ENCODE assay signal across 14 mouse cellular contexts in the genomic region with DNA sequence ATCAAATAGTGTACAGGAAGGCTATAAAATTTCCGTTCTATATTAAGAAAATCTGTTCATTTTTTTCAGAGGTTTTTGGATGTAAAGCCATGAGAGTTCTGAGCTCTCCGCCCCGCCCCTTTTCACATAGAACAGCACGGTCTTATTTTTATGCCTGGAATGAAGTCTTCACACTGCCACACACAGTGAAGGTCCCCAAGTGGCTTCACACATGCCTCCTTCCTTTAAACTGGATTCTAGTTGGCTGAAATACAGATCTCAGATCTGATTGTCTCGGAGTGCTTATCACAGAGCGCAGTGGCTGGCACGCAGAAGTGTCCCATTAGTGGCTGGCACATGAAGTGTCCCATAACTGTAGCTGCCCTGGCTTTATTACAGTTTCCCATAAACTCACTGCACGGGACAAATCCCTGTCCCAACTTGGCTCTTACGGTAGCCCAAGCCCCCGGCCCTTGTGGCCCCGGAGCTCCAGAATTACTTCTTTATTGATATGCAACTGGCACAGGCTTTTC.
DNase-seq lines count a peak whose midpoint lies in the region; ATAC-seq lines count a peak whose summit lies in the region.
"Had no signal": no experiment of that assay in that cellular context is flagged by ENCODE, and none has a peak within 500 bp of the region (broad histone marks: within the 10 kb centered on the region; RNA-seq: fewer than 3 reads in every experiment).

No protein-coding gene starts in this region.

- H3K4me1 ChIP-seq in heart, embryonic 13.5 days, result peaks cover 32% of the 10 kb centered on the region
- 0 out of 2 replicates have a peak, but pooled peaks cover 2% of the 10 kb centered on the region for H3K4me1 ChIP-seq in neural tube, embryonic 11.5 days (ENCODE audit: control insufficient read depth, insufficient read depth, low read length)
- H3K4me1 ChIP-seq in limb, embryonic 13.5 days, result peaks cover 24% of the 10 kb centered on the region

- no peaks in the 10 kb centered on the region for H3K36me3 ChIP-seq in heart, embryonic 13.5 days
- H3K36me3 ChIP-seq in neural tube, embryonic 11.5 days (ENCODE audit: control insufficient read depth, insufficient read depth, low read length), result no peaks in the 10 kb centered on the region
- H3K36me3 ChIP-seq in limb, embryonic 13.5 days, result no peaks in the 10 kb centered on the region
- H3K36me3 ChIP-seq: embryonic facial prominence, embryonic 15.5 days; kidney, embryonic 15.5 days had no signal

- no peak overlapping the region for H3K27ac ChIP-seq in heart, embryonic 13.5 days (replicated peaks)
- no peak overlapping the region for H3K27ac ChIP-seq in neural tube, embryonic 11.5 days (ENCODE audit: low read depth, low read length)
- no peak overlapping the region for H3K27ac ChIP-seq in limb, embryonic 13.5 days
- H3K27ac ChIP-seq: embryonic facial prominence, embryonic 15.5 days; kidney, embryonic 15.5 days had no signal

- DNase-seq in heart, postnatal 14 days, result no peak
- no peak for DNase-seq in neural tube, embryonic 11.5 days (ENCODE audit: low spot score)
- no peak for DNase-seq in neural tube, embryonic 10.5 days (ENCODE audit: extremely low spot score, low spot score)
- no peak for DNase-seq in urinary bladder, adult 18-20 months (ENCODE audit: low spot score in 2 of 2)
- DNase-seq: adrenal gland, postnatal 36 days; cerebellum, adult 2 months; layer of hippocampus, postnatal 36 days; right cerebral cortex, adult 18-20 months had no signal

- no peaks in the 10 kb centered on the region for H3K27me3 ChIP-seq in heart, embryonic 13.5 days (replicated peaks)
- H3K27me3 ChIP-seq in neural tube, embryonic 11.5 days (ENCODE audit: control insufficient read depth, insufficient read depth, low read length), result no peaks in the 10 kb centered on the region
- H3K27me3 ChIP-seq in limb, embryonic 13.5 days, result peaks cover 7% of the 10 kb centered on the region; the same call in 1 of the 2 replicates
- H3K27me3 ChIP-seq: CH12.LX; embryonic facial prominence, embryonic 15.5 days; kidney, embryonic 15.5 days had no signal

- ATAC-seq in heart, embryonic 13.5 days (ENCODE audit: extremely low read depth, insufficient number of reproducible peaks, low FRiP score, low TSS enrichment), result no peak
- ATAC-seq in neural tube, embryonic 11.5 days (ENCODE audit: insufficient read depth, low FRiP score, low TSS enrichment), result 0 out of 2 replicates have a peak, but pooled peaks have one; percentile 36
- ATAC-seq in limb, embryonic 13.5 days (ENCODE audit: low FRiP score, low read depth), result peak; percentile 62; the same call in 1 of the 2 replicates
- ATAC-seq in inflammation-experienced regulatory T-cells, adult 6 months, result no peak

- H3K9me3 ChIP-seq in heart, embryonic 13.5 days, result no peaks in the 10 kb centered on the region
- H3K9me3 ChIP-seq in neural tube, embryonic 11.5 days (ENCODE audit: control insufficient read depth, low read length), result no peaks in the 10 kb centered on the region
- no peaks in the 10 kb centered on the region for H3K9me3 ChIP-seq in limb, embryonic 13.5 days
- H3K9me3 ChIP-seq: embryonic facial prominence, embryonic 15.5 days; kidney, embryonic 15.5 days had no signal

- H3K9ac ChIP-seq in heart, embryonic 13.5 days, result no peak overlapping the region
- no peak overlapping the region for H3K9ac ChIP-seq in neural tube, embryonic 11.5 days (ENCODE audit: low read length)
- no peak overlapping the region for H3K9ac ChIP-seq in limb, embryonic 13.5 days
- H3K9ac ChIP-seq: embryonic facial prominence, embryonic 15.5 days had no signal

- intact Hi-C loops in heart, postnatal 14 days (cut with DNase I), result loop anchor here (5.0 to 10.0 kb wide), 3 partner anchors 34 to 491 kb away; no protein-coding TSS in a partner anchor

- peak overlapping the region; percentile 44 for H3K4me3 ChIP-seq in heart, embryonic 13.5 days
- no peak overlapping the region for H3K4me3 ChIP-seq in neural tube, embryonic 11.5 days (ENCODE audit: low read depth, low read length)
- no peak overlapping the region for H3K4me3 ChIP-seq in limb, embryonic 13.5 days
- H3K4me3 ChIP-seq: embryonic facial prominence, embryonic 15.5 days had no signal

- WGBS in heart, embryonic 13.5 days, result 33% methylated on average over 11 of the region's 11 CpGs
- WGBS in neural tube, embryonic 11.5 days, result 22% methylated on average over 11 of the region's 11 CpGs
- WGBS in limb, embryonic 13.5 days, result 28% methylated on average over 11 of the region's 11 CpGs

- H3K4me2 ChIP-seq in heart, embryonic 13.5 days, result peak overlapping the region; percentile 69
- H3K4me2 ChIP-seq in neural tube, embryonic 11.5 days (ENCODE audit: low read depth), result no peak overlapping the region
- H3K4me2 ChIP-seq in limb, embryonic 13.5 days (replicated peaks), result peak overlapping the region; percentile 42

Comparison
In these comparisons a context has a peak if more than half of its experiments do, and no peak if none do; other contexts are left out.
1. ATAC-seq: peak in neural tube, embryonic 11.5 days (single experiment) and limb, embryonic 13.5 days (single experiment); none in heart, embryonic 13.5 days (single experiment) and inflammation-experienced regulatory T-cells, adult 6 months (single experiment).